Mouse (Mus musculus) mouse trophoblast stem cell (cell line): ENCODE measurements around the gene Foxr2.

ENCODE experiments used
- in situ Hi-C, 2 experiments: fragments of 300-500 bp; cut with MseI, MboI; formaldehyde crosslinking; loops; 2 replicates in 1 of 2; 3 replicates in 1 of 2; pipeline ENCODE4 v1.15.1; 2025

Gene Foxr2

GRCm38 (mm10) chrX:153118486-153118885, at the start of gene Foxr2:
Gene Foxr2 (plus strand): TSS chrX:153118786.
- in situ Hi-C loops, result no loop called here

DNA sequence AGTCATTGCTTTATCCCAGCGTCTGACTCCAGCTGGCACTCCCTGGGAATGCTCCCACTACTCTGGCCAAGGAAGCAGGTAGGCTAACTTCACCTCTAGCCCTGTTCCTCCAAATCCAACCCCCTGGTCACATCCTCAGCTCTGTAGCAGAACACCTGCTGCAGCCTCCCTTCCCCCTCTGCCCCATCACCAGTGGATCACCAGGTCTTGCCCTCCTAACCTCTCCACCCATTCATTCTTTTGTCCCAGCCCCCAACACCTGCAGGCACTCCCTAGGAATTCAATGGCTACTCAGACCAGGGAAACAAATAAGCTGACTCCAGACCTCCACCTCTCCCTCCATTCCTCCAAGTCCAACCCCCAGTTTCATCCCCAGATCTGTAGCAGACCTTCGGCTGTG, 427 bp downstream of the Foxr2 start:
- in situ Hi-C loops, result no loop called here

- in situ Hi-C loops, result no loop called here
Observed at GRCm38 (mm10) chrX:153139734-153140515, 21.3 kb downstream of the Foxr2 start, which contains the start of gene Rragb. Gene Rragb (plus strand): TSS chrX:153139981.

DNA sequence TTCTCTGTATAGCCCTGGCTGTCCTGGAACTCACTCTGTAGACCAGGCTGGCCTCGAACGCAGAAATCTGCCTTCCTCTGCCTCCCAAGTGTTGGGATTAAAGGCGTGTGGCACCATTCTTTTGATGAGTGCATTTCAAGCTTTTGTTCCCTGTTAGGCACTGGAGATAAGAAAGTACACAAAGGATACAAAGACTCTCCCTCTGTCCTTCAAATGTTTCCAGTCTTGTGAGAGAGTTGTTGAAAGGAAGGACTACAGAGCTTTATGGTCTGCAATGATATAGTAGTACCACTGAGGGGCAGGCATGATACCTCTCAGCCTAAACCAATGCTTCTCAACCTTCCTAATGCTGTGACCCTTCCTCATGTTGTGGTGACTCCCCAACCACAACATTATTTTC, 24.1 kb downstream of the Foxr2 start:
- in situ Hi-C loops, result no loop called here

GRCm38 (mm10) chrX:153151766-153152165, 33.2 kb downstream of the Foxr2 start:
- in situ Hi-C loops, result no loop called here

DNA sequence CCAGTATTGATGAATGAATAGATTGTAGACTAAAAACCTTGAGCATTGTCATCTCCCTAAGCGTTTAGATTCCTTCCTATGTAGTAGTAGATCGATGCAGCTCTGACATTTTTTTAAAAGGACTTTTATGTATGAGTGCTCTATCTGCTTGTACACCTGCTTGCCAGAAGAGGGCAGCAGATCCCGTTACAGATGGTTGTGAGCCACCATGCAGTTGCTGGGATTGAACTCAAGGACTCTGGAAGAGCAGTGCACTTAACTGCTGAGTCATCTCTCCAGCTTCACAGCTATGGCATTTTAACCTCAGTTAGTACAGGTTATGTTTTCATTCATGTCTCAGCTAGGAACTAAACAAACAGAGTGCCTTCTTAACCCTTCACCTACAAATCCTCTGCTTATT, 36.7 kb downstream of the Foxr2 start:
- in situ Hi-C loops, result no loop called here

DNA sequence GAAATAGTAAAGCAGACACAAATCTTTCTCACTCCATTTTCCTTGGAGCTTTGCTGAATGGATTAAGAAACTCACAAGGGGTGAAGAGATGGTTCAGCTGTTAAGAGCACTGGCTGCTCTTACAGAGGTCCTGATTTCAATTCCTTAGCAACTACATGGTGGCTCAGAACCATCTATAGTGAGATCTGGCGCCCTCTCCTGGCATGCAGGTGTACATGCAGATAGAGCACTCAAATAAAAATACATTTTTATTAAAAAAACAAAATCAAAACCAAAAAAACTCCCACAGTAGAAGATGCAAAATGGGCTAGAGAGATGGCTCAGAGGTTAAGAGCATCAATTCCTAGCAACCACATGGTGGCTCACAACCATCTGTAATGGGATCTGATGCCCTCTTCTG, 56.2 kb downstream of the Foxr2 start:
- in situ Hi-C loops, result no loop called here

DNA sequence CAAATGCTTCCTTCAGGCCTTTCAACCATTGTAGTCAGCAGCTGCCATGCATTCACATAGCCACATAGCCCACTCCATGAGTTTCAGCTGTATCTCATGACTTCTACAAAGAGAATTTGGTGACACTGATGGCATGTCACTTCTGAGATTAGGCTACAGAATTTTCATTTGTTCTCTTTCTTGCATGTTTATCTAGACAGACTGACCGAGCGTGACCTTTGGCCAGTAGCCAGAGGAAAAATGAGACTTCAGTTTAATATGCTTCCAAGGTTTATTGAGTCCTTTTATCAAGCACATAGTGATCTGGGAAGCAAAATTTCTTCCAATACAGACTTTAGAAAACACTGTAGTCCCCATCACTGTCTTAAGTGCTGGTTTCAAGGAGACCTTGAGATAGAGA, 63.6 kb downstream of the Foxr2 start:
- in situ Hi-C loops, result no loop called here
